Mouse (Mus musculus) forebrain, postnatal 0 days (tissue): ENCODE measurements at regions not wholly inside any gene's neighbourhood (a gene's known extent, or its start where the extent isn't known, plus 50 kb on each side); places are given as distances from the start of the nearest gene placed in this dataset.
A peak's percentile ranks its signal among the peaks of the same experiment; 100 is the strongest.

Experiments used
- ATAC-seq: fragments of 200-750 bp; cut with Nextera tagmentation; 2 replicates; pipeline ENCODE4 v1.8.0; 2017; ENCODE audit warnings: mild to moderate bottlenecking, moderate library complexity
- DNase-seq: peaks from one replicate; pipeline ENCODE4 v3.0.0-alpha.2; 2015
- H3K27ac ChIP-seq: fragments of 300-500 bp; sonication (generic); 2 replicates; pipeline ENCODE4 v1.5.1; 2014; ENCODE audit warnings: low read depth, mild to moderate bottlenecking, antibody characterized with exemption, low read length, moderate library complexity, mixed read lengths
- H3K27me3 ChIP-seq: fragments of 300-500 bp; sonication (generic); 2 replicates; pipeline ENCODE4 v1.6.1; 2014; ENCODE audit warnings: mild to moderate bottlenecking, low read length, mixed read lengths; ENCODE audit not compliant: insufficient read depth
- H3K36me3 ChIP-seq: fragments of 300-500 bp; sonication (generic); 2 replicates; pipeline ENCODE4 v1.6.1; 2014; ENCODE audit warnings: mild to moderate bottlenecking, moderate library complexity; ENCODE audit not compliant: insufficient read depth
- H3K4me1 ChIP-seq: fragments of 300-500 bp; sonication (generic); 2 replicates; pipeline ENCODE4 v1.6.1; 2014; ENCODE audit warnings: antibody characterized with exemption; ENCODE audit not compliant: insufficient read depth
- H3K4me2 ChIP-seq: fragments of 300-500 bp; sonication (generic); 2 replicates; pipeline ENCODE4 v1.6.1; 2014; ENCODE audit warnings: low read depth, mild to moderate bottlenecking, moderate library complexity
- H3K4me3 ChIP-seq: fragments of 300-500 bp; sonication (generic); 2 replicates; pipeline ENCODE4 v1.5.1; 2014; ENCODE audit warnings: low read depth, low read length, mixed read lengths
- H3K9ac ChIP-seq: fragments of 300-500 bp; sonication (generic); 2 replicates; pipeline ENCODE4 v1.6.1; 2014; ENCODE audit warnings: mild to moderate bottlenecking
- H3K9me3 ChIP-seq: fragments of 300-500 bp; sonication (generic); 2 replicates; pipeline ENCODE4 v1.6.1; 2016; ENCODE audit warnings: low read length
- CTCF ChIP-seq: sonication (generic); IDR thresholded peaks from 2 replicates; pipeline ENCODE4 v1.5.1; 2016; ENCODE audit warnings: antibody characterized with exemption, control low read depth, low read depth
- WGBS: fragments of 180-500 bp; shearing (Covaris S2); extraction: QIAGEN DNeasy Blood & Tissue Kit; methylation state at CpG from one replicate; pipeline ENCODE4 v1.1.7; 2014; 5-methylcytosine and 5-hydroxymethylcytosine counted together

DNA sequence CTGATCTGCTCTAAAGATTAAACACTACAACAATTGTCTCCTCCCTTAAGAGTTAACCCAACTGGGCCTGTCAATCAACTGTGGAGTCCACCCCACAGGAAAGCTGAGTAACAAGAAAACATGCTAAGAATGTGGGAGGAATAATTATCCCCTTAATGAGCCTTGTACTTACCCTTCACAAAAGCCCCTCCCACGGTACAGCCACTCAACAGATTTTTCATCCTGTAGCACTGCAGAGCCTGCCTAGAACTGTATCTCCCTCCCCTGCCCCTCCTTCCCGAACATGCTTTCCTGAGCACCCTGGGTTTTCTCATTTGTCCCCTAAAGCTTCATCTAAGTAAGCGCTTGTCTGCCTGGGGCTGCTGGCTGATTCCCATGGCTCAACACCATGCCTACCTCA, 113.5 kb upstream of the Usp24 start:
- H3K9me3 ChIP-seq = no peaks in the 10 kb centered on the region

GRCm38 (mm10) chr4:106205200-106205599, 110.8 kb upstream of the Usp24 start:
- H3K4me2 ChIP-seq = no peak overlapping the region
- no peak for DNase-seq
- no peak for TF ChIP-seq CTCF
- no peak overlapping the region for H3K27ac ChIP-seq
- H3K9ac ChIP-seq = no peak overlapping the region
- ATAC-seq = no peak
- no peaks in the 10 kb centered on the region for H3K9me3 ChIP-seq
- H3K4me3 ChIP-seq = no peak overlapping the region
- WGBS = 86% methylated on average over 2 of the region's 2 CpGs
- no peaks in the 10 kb centered on the region for H3K36me3 ChIP-seq
- H3K4me1 ChIP-seq = no peaks in the 10 kb centered on the region
- H3K27me3 ChIP-seq = no peaks in the 10 kb centered on the region

More for the DNA sequence above, 113.5 kb upstream of the Usp24 start:
- 22% methylated on average over 3 of the region's 3 CpGs for WGBS
- no peaks in the 10 kb centered on the region for H3K27me3 ChIP-seq
- H3K4me3 ChIP-seq = no peak overlapping the region
- DNase-seq (no peak), ATAC-seq (peak; percentile 42; the same call in 1 of the 2 replicates)
- H3K9ac ChIP-seq = no peak overlapping the region
- no peak overlapping the region for H3K27ac ChIP-seq
- no peaks in the 10 kb centered on the region for H3K36me3 ChIP-seq
- H3K4me1 ChIP-seq = no peaks in the 10 kb centered on the region
- TF ChIP-seq CTCF = no peak
- H3K4me2 ChIP-seq = no peak overlapping the region

GRCm38 (mm10) chr4:106206023-106206422, 110.0 kb upstream of the Usp24 start:
- no peak overlapping the region for H3K4me3 ChIP-seq
- DNase-seq (no peak), ATAC-seq (no peak)
- H3K4me1 ChIP-seq = no peaks in the 10 kb centered on the region
- 51% methylated on average over 2 of the region's 2 CpGs for WGBS
- H3K36me3 ChIP-seq = no peaks in the 10 kb centered on the region
- no peaks in the 10 kb centered on the region for H3K9me3 ChIP-seq
- H3K4me2 ChIP-seq = no peak overlapping the region
- no peaks in the 10 kb centered on the region for H3K27me3 ChIP-seq
- H3K9ac ChIP-seq = no peak overlapping the region
- H3K27ac ChIP-seq = no peak overlapping the region
- TF ChIP-seq CTCF = no peak

GRCm38 (mm10) chr4:106209465-106209864, 106.5 kb upstream of the Usp24 start:
- 85% methylated on average over 11 of the region's 11 CpGs for WGBS
- TF ChIP-seq CTCF = no peak
- no peak overlapping the region for H3K4me3 ChIP-seq
- no peak overlapping the region for H3K27ac ChIP-seq
- no peaks in the 10 kb centered on the region for H3K9me3 ChIP-seq
- H3K9ac ChIP-seq = no peak overlapping the region
- no peak for DNase-seq
- H3K27me3 ChIP-seq = no peaks in the 10 kb centered on the region
- H3K4me1 ChIP-seq = no peaks in the 10 kb centered on the region
- no peaks in the 10 kb centered on the region for H3K36me3 ChIP-seq
- no peak for ATAC-seq
- no peak overlapping the region for H3K4me2 ChIP-seq

- no peak overlapping the region for H3K4me3 ChIP-seq
- H3K4me2 ChIP-seq = no peak overlapping the region
- no peak overlapping the region for H3K9ac ChIP-seq
- no peak for DNase-seq
- no peaks in the 10 kb centered on the region for H3K9me3 ChIP-seq
- no peak for ATAC-seq
- H3K27ac ChIP-seq = no peak overlapping the region
- no peaks in the 10 kb centered on the region for H3K27me3 ChIP-seq
- no peak for TF ChIP-seq CTCF
- no peaks in the 10 kb centered on the region for H3K4me1 ChIP-seq
- H3K36me3 ChIP-seq = no peaks in the 10 kb centered on the region
- 95% methylated on average over 1 of the region's 1 CpGs for WGBS
These were observed 106.0 kb upstream of the Usp24 start for GRCm38 (mm10) chr4:106209975-106210374.

GRCm38 (mm10) chr4:106214170-106214569, 101.8 kb upstream of the Usp24 start:
- no peaks in the 10 kb centered on the region for H3K4me1 ChIP-seq
- no peak overlapping the region for H3K4me3 ChIP-seq
- no peaks in the 10 kb centered on the region for H3K9me3 ChIP-seq
- TF ChIP-seq CTCF = no peak
- no peaks in the 10 kb centered on the region for H3K36me3 ChIP-seq
- H3K27ac ChIP-seq = no peak overlapping the region
- H3K27me3 ChIP-seq = no peaks in the 10 kb centered on the region
- H3K9ac ChIP-seq = no peak overlapping the region
- 86% methylated on average over 5 of the region's 5 CpGs for WGBS
- ATAC-seq (no peak), DNase-seq (no peak)
- H3K4me2 ChIP-seq = no peak overlapping the region

GRCm38 (mm10) chr4:106220621-106221020, 95.4 kb upstream of the Usp24 start:
- Histone ChIP-seq H3K4me2 (no peak overlapping the region), H3K27ac (no peak overlapping the region), H3K4me3 (no peak overlapping the region), H3K27me3 (no peaks in the 10 kb centered on the region), H3K4me1 (no peaks in the 10 kb centered on the region), H3K9ac (no peak overlapping the region), H3K9me3 (no peaks in the 10 kb centered on the region), H3K36me3 (no peaks in the 10 kb centered on the region)
- no peak for TF ChIP-seq CTCF
- WGBS = 60% methylated on average over 9 of the region's 9 CpGs
- DNase-seq (no peak), ATAC-seq (no peak)
